Mouse (Mus musculus) frontal cortex, postnatal 25 days (tissue): Measurements from ENCODE around the gene Cep164.

ENCODE experiments used
- DNase-seq, 2 experiments: peaks; one replicate each; pipeline ENCODE4 v3.0.0; 2022; ENCODE audit warnings: low spot score in 2 of 2

The Cep164 gene

DNA sequence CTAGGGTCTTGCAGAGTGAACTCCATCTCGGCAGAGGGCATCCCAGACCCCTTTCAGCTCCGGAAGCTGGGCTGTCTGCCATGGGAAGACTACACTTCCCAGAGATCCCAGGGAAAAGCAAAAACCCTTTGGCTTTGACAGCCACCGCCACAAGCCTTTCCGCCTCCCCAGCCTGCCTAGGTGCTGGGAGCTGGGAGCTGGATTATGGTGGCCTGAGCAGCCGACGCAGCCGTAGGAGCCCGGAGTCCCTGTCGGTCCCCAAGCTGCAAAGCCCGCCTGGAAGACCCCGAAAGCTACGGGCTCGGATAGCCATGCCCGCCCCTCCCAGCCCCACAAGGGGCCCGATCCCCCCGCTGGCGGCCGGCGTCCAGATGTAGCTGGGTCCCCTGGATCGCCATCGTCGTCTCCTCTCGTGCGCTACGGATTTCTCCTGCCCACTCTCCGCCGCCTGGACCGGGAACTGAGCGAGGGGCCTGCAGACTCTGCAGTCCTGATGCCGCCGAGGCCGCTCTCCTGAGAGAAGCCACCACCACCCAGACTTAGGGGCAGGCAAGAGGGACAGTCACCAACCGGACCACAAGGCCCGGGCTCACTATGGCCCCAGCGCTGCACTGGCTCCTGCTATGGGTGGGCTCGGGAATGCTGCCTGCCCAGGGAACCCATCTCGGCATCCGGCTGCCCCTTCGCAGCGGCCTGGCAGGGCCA is 10.1 kb upstream of the Cep164 start, which contains the start of gene Bace1:
Bace1 (plus strand) TSS at position 147 of the 705 bp plus-strand sequence.
- DNase-seq, result peak; percentile 78 to 82

GRCm38 (mm10) chr9:45838069-45838433 is 9.6 kb upstream of the Cep164 start:
- DNase-seq, result no peak

DNA sequence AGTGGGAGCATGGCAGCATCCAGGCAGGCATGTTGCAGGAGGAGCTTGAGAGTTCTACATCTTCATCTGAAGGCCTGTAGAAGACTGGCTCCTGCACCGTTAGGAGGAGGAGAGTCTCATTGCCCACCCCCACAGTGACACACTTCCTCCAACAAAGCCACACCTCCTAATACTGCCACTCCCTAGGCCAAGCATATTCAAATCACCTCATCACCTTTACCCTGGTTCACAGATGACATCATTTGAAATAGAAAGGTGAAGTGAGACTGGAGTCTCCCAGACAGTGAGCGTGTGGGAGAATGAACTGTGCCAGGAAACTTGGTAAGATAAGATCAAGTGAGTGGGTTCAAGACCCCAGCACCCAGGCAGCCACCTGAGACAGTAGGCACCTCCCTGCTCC is 5.0 kb upstream of the Cep164 start:
- DNase-seq, result no peak

GRCm38 (mm10) chr9:45832898-45833297 is 4.4 kb upstream of the Cep164 start:
- no peak for DNase-seq

GRCm38 (mm10) chr9:45829107-45829506 is 616 bp upstream of the Cep164 start:
- peak; percentile 44 to 52 for DNase-seq

DNA sequence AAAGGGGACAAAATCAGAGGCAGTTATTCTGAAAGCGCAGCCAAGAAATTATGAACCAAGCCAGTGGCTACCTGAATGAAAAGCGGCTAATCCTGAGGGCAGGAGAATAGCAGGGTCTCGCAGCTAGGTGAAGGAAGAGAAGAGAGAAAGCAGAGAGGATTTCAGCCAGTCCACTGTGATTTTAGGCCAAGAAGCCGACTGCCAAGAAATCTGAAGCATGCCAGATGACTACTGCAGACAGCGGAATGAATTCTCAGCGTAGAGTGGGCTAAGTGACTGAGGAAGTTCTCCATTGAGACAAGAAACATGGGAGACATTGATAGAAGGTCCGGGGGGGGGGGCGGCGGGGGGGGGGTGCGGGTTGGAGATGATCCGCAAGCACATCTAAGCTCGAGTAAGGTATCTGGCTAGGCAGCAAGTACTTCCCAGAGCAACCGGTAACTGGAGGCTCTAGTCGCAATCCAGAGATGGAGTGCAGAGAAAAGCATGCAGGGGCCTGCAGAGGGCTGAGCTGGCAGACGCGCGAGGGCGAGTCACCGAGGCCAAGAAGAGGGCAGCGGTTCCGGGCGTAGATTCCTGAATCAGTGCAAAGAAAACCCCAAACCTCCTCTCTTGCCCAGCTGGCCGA is 714 bp downstream of the Cep164 start:
- DNase-seq, result no peak

DNA sequence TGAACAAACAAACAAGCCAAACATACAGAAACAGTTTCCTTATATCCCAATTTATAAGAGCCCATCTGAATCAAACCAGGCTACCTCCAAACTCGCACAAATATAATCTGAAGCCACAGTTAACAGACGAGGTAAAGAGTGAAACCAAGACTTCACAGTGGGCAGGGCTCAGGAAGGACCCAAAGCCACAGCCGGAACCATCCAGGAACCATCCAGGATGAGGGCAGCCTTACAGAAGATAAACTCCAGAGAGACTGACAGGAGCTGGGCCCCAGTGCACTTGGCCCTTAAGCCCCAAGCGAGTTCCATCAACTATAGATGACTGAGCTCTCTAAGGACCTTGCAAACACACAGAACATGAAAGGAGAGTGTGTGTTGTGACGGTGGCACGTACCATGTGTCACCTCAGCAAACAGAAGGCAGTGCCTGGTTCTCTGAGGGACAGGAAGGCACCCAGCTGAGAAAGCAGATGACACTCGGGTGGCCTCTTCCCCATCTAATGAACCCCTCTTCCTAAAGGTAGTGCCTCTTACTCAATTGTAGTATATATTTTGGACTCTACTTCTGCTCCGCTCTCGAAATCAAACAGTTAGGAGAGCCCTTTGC is 10.0 kb downstream of the Cep164 start:
- DNase-seq, result no peak

DNA sequence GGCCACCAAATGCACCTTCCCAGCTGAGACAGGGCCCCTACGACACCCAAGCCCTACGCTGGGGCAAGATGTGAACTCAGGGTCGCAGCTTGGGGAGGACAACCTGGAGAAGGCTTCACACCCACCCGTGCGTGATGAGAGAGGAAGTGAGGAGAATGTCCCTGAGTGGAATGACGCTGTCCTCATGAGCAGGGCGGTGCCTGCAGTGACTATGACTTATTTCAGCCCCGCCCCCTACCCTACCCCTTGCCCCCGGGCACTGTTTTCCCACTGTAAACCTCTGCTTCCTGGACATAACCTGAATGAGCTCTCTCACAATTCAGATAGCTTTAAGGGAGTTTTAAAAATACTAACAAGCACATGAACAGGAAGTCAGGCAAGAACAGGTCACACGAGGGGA is 13.0 kb downstream of the Cep164 start:
- DNase-seq, result no peak

GRCm38 (mm10) chr9:45815113-45815512 is 13.4 kb downstream of the Cep164 start:
- DNase-seq, result peak; percentile 16 to 23

GRCm38 (mm10) chr9:45811946-45812345 is 16.5 kb downstream of the Cep164 start:
- no peak for DNase-seq

- DNase-seq, result no peak
These were observed 20.7 kb downstream of the Cep164 start for GRCm38 (mm10) chr9:45807761-45808160.

- no peak for DNase-seq
These were observed 21.2 kb downstream of the Cep164 start for GRCm38 (mm10) chr9:45807337-45807736.

GRCm38 (mm10) chr9:45806847-45807246 is 21.6 kb downstream of the Cep164 start:
- no peak for DNase-seq

- no peak for DNase-seq
These were observed 25.3 kb downstream of the Cep164 start for GRCm38 (mm10) chr9:45803070-45803774.

DNA sequence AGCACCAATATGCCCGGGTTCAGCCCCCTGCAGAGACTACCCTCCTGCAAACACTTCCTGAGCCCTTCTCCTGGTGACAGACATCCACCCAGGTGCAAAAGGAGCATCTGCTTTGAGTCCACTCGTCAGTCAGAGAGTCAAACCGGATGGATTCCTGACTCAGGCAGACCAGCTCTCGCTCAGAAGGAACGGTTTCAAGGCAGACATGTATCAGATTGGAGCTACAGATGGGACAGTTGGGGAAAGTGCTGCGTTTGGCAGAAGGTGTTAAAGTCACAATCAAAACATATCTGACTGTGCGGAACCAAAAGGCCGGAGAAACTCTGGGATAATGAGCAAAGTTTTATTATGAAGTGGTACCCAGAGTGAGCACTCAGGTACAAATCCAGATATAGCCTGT is 29.1 kb downstream of the Cep164 start:
- no peak for DNase-seq

DNA sequence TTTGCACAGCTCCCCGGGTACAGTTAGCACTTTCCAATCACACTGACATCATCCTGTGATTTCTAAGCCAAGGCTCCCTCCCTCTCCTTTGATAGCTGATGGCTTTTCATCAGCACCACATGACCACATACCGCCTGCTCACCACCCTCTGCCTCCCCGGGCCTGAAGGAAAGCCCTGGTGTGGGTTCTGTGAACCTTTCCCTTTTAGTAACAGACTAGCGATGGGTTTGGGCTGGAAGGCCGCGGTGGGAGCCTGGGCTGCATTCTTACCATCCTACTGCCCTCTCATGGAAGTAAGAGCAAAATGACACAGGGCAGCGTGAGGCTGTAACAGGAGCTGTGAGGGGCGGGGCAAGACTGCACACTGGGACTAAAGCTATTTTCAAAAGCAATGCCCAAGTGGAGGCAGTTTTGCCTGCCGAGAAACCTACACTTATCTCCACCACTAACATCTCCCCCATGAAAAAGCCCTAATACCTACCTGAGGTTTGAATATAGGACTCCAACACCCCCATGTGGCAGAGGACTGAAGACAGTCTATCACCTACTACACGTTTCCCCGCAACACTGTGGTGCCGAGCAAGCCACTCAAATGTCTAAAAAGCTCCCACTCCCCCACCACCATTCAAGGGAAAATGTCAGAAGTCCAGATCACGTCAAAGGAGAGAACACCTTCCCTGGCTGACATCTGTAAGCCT is 29.9 kb downstream of the Cep164 start:
- DNase-seq, result no peak

DNA sequence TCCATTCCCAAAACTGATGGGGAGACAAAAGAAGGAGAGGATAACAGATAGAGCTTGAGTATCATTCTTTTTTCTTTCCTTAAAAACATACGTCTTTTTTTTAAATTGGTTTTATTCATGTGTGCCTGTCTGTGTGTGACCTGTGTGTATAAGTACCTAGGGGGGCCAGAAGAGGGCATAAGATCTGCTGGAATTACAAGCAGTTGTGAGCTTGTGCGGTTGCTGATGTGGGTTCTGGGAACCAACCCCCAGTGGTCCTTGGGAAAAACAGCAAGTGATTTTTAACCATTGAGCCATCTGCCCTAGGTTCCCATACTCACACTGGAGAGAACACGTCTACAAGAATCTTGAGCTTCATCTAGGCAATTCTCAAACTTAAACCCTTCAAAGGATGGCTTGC is 31.2 kb downstream of the Cep164 start:
- no peak for DNase-seq

- DNase-seq, result no peak
These were observed 32.8 kb downstream of the Cep164 start for GRCm38 (mm10) chr9:45795722-45796121.

DNA sequence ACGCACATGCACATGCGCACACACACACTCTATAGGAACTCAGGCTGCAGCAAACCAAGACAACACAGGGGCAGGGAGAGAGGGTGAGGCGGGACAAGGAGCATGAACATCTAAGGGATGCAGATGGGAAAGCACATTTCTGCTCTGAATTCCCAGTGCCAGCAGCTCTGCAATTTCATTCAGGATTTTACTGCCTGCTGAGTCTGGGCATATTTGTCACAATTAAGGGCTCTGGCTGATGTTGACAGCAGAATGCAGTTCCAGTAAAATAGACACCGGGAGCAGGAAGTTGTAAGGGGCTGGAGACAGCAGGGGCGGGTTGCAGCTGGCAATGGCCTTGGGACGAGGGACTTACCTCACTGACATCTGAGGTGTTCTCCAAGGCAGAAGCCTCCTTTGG is 34.8 kb downstream of the Cep164 start:
- no peak for DNase-seq

GRCm38 (mm10) chr9:45792235-45792634 is 36.3 kb downstream of the Cep164 start:
- no peak for DNase-seq

- DNase-seq, result no peak
These were observed 36.9 kb downstream of the Cep164 start for GRCm38 (mm10) chr9:45791456-45792142.
